Mouse (Mus musculus): ENCODE measurements at regions not wholly inside any gene's neighbourhood (a gene's known extent, or its start where the extent isn't known, plus 50 kb on each side); places are given as distances from the start of the nearest gene placed in this dataset.

DNA sequence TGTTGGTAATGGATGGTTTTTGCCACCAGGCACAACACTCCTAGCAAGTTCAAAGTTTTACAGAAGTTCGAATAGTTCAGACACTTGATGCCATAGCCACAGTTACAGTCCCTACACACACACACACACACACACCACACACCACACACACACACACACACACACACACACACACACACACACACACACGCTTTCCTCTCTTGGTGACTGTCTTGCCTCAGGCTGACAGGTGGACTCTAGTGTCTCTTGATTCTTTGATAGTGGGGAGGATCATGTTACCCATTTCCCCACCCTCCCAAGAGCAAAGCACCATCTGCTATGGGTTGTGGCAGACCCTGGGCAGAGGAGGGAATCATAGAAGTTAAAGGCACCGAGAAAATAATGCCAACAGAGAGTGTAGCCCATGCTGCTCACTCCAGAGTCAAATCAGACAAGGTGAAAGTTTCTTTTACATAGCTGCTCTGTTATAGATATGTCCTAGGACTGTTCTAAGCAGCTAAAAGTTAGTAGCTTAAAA is 75.9 kb downstream of the Klhl25 start:
- H3K27me3 ChIP-seq (ENCODE audit: low read depth, poor library complexity, severe bottlenecking): no peaks in the 10 kb centered on the region
- H3K27ac ChIP-seq (replicated peaks): no peak overlapping the region
- no peak overlapping the region for H3K4me3 ChIP-seq
- H3K36me3 ChIP-seq: no peaks in the 10 kb centered on the region
- 85% methylated on average over 3 of the region's 3 CpGs for WGBS
- no peaks in the 10 kb centered on the region for H3K4me1 ChIP-seq
- H3K9me3 ChIP-seq (replicated peaks): peaks cover 4% of the 10 kb centered on the region; the same call in 1 of the 2 replicates
- DNase-seq (ENCODE audit: low spot score): no peak

DNA sequence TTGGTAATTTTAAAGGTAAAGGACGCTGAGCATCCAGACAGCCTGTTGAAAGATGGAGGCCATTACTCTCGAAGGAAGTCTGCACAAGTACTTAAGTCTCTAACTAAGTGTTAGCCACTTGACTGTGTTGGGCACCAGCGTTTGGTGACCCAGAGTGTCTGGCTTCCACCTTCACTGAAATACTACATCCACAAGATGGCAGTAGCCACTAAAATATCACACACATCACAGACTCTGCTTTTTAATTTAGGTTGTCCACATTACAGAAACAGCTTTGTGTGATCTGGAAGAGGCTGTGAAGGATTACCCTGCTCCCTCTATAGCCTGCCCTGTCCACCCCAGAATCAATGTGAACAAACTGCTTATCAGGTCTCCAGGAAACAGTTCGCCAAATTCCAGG is 79.4 kb downstream of the Klhl25 start:
- no peaks in the 10 kb centered on the region for H3K4me1 ChIP-seq
- H3K36me3 ChIP-seq: no peaks in the 10 kb centered on the region
- peak; percentile 18 for DNase-seq (ENCODE audit: low spot score)
- no peak overlapping the region for H3K27ac ChIP-seq (replicated peaks)
- H3K4me3 ChIP-seq: no peak overlapping the region
- 51% methylated on average over 4 of the region's 4 CpGs for WGBS
- peaks cover 10% of the 10 kb centered on the region; the same call in 1 of the 2 replicates for H3K9me3 ChIP-seq (replicated peaks)
- no peaks in the 10 kb centered on the region for H3K27me3 ChIP-seq (ENCODE audit: low read depth, poor library complexity, severe bottlenecking)

DNA sequence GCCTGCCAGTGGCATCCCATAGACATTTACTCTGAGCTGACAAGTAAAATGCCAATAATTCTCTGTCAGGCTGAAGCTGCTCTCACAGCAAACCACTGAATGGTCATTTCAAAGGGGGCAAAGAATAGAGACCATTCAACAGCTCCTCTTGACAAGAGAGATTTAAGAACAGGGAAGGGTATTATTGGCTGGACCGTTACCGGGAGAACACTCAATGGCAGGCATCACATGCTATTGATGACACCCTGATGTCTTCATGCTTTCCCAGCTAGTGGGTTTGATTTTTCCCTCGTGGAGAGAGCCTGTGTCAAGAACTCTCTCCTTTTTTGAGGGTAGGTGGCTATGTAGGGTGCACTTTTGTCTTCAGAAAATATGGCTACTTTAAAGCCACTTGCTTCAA is 95.7 kb downstream of the Klhl25 start:
- no peak overlapping the region for H3K4me3 ChIP-seq
- H3K9me3 ChIP-seq (replicated peaks): no peaks in the 10 kb centered on the region
- H3K27ac ChIP-seq (replicated peaks): no peak overlapping the region
- DNase-seq (ENCODE audit: low spot score): peak; percentile 16
- H3K4me1 ChIP-seq: peaks cover 10% of the 10 kb centered on the region
- 28% methylated on average over 3 of the region's 3 CpGs for WGBS
- no peaks in the 10 kb centered on the region for H3K36me3 ChIP-seq
- no peaks in the 10 kb centered on the region for H3K27me3 ChIP-seq (ENCODE audit: low read depth, poor library complexity, severe bottlenecking)

DNA sequence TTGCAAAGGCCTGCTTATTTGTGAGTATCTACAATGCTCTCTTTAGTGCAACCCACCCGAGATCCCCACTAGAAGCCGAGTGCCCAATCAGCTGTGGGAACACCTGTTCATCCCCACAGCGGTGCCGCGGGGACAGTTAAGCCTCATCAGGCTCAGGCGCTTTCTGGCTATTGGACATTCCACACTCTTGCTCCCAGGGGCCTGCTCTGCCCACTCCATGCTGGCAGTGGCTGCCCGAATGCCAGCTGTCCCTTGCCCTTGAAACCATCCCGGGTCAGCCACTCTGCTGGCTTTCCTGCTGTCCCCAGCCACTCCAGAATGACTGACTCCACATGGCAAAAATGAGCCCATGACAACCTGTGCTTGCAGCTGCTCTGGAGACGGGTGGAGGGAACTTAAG is 107.6 kb downstream of the Klhl25 start:
- no peak for DNase-seq (ENCODE audit: low spot score)
- 86% methylated on average over 9 of the region's 9 CpGs for WGBS
- Histone ChIP-seq H3K4me1 (no peaks in the 10 kb centered on the region; the same call in 1 of the 2 replicates), H3K27me3 (ENCODE audit: low read depth, poor library complexity, severe bottlenecking) (no peaks in the 10 kb centered on the region), H3K36me3 (no peaks in the 10 kb centered on the region), H3K9me3 (replicated peaks) (no peaks in the 10 kb centered on the region), H3K4me3 (no peak overlapping the region), H3K27ac (replicated peaks) (no peak overlapping the region)

DNA sequence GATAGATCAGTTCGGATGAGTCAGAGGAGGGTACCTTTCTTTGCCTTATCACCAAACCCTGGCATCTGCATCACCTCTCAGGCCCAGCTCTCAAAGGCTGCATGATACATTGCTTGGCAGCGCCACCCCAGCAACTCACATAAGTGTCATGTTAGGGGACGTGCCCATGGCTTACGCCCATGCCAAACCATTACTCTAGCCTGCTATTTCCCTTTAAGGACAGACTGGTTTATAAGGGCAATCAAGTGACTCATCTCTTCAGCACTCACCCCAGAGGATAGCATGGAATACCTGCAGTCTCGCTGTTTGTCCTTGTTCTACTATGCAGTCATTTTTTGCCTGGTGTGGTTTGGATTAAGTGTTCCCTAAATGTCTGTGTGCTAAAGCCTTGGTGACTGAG is 109.3 kb downstream of the Klhl25 start:
- H3K27ac ChIP-seq (replicated peaks): no peak overlapping the region
- WGBS: 91% methylated on average over 5 of the region's 5 CpGs
- H3K4me1 ChIP-seq: no peaks in the 10 kb centered on the region; the same call in 1 of the 2 replicates
- no peak overlapping the region for H3K4me3 ChIP-seq
- no peaks in the 10 kb centered on the region for H3K9me3 ChIP-seq (replicated peaks)
- no peaks in the 10 kb centered on the region for H3K27me3 ChIP-seq (ENCODE audit: low read depth, poor library complexity, severe bottlenecking)
- no peak for DNase-seq (ENCODE audit: low spot score)
- no peaks in the 10 kb centered on the region for H3K36me3 ChIP-seq

DNA sequence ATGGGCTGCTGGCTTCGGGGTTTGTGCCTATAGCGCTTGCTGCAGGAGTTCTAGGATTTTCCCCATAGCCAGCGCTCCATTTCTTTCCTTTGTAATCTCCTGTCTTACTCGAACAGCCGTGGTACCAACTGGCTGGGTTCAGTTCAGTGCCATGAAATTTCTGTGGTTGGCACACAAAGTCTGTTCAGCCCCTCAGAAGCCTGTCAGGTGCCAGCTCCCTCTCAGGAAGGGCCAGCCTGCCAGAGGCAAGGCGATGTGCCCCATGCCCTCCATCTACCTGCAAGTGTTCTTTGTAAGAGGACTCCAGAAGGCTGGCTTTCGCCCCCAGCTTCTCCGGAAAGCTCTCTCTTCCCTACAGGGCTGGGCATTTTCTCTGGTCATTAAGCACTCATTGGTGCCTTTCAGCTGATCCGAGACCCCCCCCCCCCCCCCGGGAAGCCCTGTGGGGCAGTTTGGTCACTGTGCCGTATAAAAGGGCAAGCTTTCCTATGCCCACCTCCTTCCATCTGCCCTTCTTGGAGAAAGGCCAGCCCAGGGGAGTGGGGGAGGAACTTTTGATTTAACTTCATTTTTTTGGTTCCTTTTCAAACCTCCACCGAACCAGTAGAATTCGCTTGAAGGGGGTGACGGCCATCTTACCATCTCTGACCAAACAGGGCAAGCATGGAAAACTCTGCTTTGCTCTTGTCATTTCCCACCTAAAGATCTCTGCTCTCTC is 112.0 kb downstream of the Klhl25 start:
- Histone ChIP-seq H3K9me3 (replicated peaks) (no peaks in the 10 kb centered on the region), H3K4me3 (no peak overlapping the region), H3K4me1 (no peaks in the 10 kb centered on the region; the same call in 1 of the 2 replicates), H3K27ac (replicated peaks) (no peak overlapping the region), H3K36me3 (no peaks in the 10 kb centered on the region), H3K27me3 (ENCODE audit: low read depth, poor library complexity, severe bottlenecking) (no peaks in the 10 kb centered on the region)
- DNase-seq (ENCODE audit: low spot score): no peak
- WGBS: 90% methylated on average over 14 of the region's 14 CpGs

DNA sequence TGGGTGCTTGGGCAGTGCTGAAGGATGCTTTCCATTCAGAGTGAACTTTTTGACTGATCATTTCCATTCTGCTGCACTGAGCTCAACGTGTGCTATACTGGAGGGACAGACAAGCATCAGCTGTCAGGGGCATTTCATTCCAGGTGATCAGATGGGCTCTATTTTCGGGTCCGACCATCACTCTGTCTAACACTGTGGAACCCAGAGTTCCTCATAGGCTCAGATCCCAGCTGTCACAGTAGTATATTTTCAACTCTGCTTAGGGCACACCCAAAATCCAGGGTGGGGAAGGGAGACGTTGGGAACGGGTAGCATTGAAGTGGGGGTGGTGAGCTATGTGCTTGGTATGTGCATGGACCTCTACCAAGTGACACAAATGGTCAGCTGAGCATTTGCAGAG is 120.1 kb downstream of the Klhl25 start:
- no peak overlapping the region for H3K4me3 ChIP-seq
- H3K9me3 ChIP-seq (replicated peaks): no peaks in the 10 kb centered on the region
- WGBS: 90% methylated on average over 5 of the region's 5 CpGs
- DNase-seq (ENCODE audit: low spot score): no peak
- H3K27ac ChIP-seq (replicated peaks): no peak overlapping the region
- H3K27me3 ChIP-seq (ENCODE audit: low read depth, poor library complexity, severe bottlenecking): no peaks in the 10 kb centered on the region
- H3K36me3 ChIP-seq: no peaks in the 10 kb centered on the region
- no peaks in the 10 kb centered on the region for H3K4me1 ChIP-seq

DNA sequence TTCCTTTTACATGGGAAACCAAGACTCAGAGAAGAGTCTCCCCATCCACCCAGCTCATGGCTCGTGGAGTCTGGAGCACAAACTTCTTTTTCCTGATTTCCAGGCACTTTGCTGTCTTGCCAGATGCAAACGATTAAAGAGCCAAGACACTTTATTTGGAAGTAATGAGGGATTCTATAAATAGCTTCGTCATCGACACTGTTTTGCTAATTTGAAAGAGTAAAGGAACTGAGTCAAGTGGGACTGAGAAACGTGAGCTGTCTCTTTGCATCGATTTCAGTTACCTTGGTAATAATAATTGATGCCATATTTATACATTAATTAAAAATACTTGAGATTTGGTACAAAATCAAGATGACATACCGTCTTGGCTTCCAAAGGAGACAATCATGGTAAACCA is 122.8 kb downstream of the Klhl25 start:
- H3K4me3 ChIP-seq: no peak overlapping the region
- no peak for DNase-seq (ENCODE audit: low spot score)
- H3K4me1 ChIP-seq: no peaks in the 10 kb centered on the region
- no peaks in the 10 kb centered on the region for H3K36me3 ChIP-seq
- WGBS: 86% methylated on average over 7 of the region's 7 CpGs
- H3K27ac ChIP-seq (replicated peaks): no peak overlapping the region
- H3K9me3 ChIP-seq (replicated peaks): no peaks in the 10 kb centered on the region
- H3K27me3 ChIP-seq (ENCODE audit: low read depth, poor library complexity, severe bottlenecking): no peaks in the 10 kb centered on the region

DNA sequence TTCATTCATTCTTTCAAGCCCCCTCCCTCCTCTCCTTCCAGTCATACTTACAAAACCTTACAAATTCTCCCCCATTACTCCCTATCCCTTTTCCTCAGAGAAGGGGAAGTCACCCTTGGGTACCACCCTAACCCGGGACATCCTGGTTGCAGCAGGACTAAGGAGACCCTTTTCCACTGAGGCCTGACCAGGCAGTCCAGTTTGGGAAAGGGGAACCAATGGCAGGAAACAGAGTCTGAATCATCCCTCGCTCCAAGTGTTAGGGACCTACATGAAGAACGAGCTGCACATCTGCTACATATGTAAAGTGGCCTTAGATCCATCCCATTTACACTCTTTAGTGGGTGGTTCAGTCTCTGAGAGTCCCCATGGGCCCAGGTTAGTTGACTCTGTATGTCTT is 123.6 kb downstream of the Klhl25 start:
- DNase-seq (ENCODE audit: low spot score): no peak
- no peaks in the 10 kb centered on the region for H3K4me1 ChIP-seq
- H3K9me3 ChIP-seq (replicated peaks): no peaks in the 10 kb centered on the region
- no peaks in the 10 kb centered on the region for H3K27me3 ChIP-seq (ENCODE audit: low read depth, poor library complexity, severe bottlenecking)
- 90% methylated on average over 3 of the region's 3 CpGs for WGBS
- H3K27ac ChIP-seq (replicated peaks): no peak overlapping the region
- no peaks in the 10 kb centered on the region for H3K36me3 ChIP-seq
- no peak overlapping the region for H3K4me3 ChIP-seq

DNA sequence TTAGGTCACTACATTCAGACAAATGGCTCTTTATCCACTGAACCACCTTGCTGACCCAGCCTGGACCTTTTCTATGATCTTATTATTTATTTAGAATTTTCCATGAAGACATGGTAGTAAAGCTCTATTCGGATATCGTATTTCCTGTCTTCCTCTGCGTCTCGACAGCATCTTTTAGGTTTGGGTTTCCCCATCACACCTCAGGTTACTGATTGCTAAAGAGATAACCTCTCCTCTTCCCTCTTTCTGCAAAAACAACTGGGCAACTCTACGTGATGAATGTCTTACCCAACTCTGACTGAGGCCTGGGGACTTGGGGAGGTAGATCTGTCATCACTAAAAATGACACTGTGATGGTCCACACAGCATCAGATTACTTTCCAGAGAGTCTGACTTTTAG is 133.4 kb downstream of the Klhl25 start:
- 83% methylated on average over 5 of the region's 5 CpGs for WGBS

DNA sequence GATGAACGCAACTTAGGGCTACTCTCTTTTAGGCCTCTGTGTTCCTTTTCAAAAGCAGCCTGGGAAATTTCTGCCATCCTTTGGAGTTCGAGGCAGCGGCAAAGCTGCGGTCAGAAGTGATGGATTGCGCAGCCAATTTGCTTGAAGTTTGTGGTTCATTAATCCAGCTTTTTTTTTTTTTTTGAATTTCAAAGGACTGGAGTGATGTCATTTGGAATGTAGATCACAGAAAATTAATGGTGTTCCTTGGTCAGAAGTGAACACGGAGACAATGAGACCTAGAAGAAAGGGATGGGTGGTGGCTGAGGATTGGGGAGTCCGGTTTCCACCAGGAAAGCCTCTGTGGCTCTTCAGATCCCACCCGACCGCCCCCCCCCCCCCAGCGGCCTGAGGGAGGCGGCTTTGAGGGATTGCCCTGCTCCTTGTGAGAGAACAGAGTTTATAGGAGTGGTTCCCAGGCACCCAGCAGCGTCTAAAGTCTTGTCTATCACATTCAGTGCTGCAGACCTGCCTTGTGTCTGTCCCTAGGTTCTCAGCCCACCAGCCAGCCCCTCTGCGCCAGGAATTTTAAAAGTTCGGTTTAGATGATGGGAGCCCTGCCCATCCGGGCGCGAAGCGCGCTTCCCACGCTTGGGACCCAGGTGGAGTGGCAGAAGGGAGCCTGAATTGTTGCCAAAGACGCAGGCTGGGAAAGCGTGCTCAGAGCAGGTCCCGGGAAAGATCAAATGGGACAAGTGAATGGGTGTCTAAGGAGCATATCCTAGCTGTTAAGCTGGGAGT is 135.1 kb downstream of the Klhl25 start:
- Histone ChIP-seq H3K9me3 (replicated peaks) (no peaks in the 10 kb centered on the region), H3K27me3 (ENCODE audit: low read depth, poor library complexity, severe bottlenecking) (no peaks in the 10 kb centered on the region), H3K36me3 (no peaks in the 10 kb centered on the region), H3K27ac (replicated peaks) (peak overlapping the region; percentile 62), H3K4me3 (peak overlapping the region; percentile 47), H3K4me1 (peaks cover 18% of the 10 kb centered on the region)
- 12% methylated on average over 23 of the region's 23 CpGs for WGBS
- DNase-seq (ENCODE audit: low spot score): peak; percentile 54

More for the DNA sequence above, 133.4 kb downstream of the Klhl25 start:
- Histone ChIP-seq H3K9me3 (replicated peaks) (no peaks in the 10 kb centered on the region), H3K27me3 (ENCODE audit: low read depth, poor library complexity, severe bottlenecking) (no peaks in the 10 kb centered on the region), H3K36me3 (no peaks in the 10 kb centered on the region), H3K4me3 (no peak overlapping the region), H3K27ac (replicated peaks) (no peak overlapping the region), H3K4me1 (peaks cover 18% of the 10 kb centered on the region)
- no peak for DNase-seq (ENCODE audit: low spot score)

DNA sequence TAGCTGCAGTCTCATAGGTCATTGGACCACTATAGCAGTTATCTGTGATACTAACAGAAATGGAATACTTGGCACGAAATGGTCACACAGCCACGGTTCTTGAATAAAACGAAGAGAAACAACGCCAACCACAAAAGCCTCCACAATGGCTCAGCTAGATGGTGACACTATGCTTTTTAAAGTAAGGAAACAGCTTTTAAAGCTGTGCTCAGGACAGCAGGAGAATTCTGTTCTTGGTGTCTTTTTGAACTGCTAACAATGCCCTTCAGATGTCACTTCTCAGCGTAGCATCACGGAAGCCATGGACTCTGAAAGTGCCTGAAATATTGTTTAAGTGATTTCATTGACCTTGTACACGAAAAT is 135.7 kb downstream of the Klhl25 start:
- no peak for DNase-seq (ENCODE audit: low spot score)
- peak overlapping the region; percentile 47 for H3K4me3 ChIP-seq
- H3K9me3 ChIP-seq (replicated peaks): no peaks in the 10 kb centered on the region
- 0 out of 2 replicates have a peak overlapping the region, but pooled peaks have one; percentile 62 for H3K27ac ChIP-seq (replicated peaks)
- peaks cover 18% of the 10 kb centered on the region for H3K4me1 ChIP-seq
- H3K36me3 ChIP-seq: no peaks in the 10 kb centered on the region
- WGBS: 49% methylated on average over 7 of the region's 7 CpGs
- no peaks in the 10 kb centered on the region for H3K27me3 ChIP-seq (ENCODE audit: low read depth, poor library complexity, severe bottlenecking)

DNA sequence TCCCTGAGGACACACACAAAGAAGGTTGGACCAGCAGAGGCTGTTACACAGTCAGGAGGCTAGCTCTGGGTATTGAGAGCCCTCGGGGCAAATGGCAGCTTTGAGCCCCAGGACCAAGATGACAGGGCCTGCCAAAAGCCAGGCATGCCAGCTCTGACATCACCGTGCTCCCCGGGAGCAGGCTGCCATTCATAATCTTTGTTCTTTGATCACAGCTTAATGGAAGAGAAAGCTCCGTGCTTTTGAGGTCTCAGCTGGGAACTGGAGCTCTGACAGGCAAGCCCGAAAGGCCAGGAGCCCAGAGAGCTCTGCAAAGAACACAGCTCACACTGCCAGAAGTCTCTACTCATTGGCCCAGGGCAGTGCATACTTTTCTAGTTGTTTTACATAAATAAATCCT is 150.7 kb downstream of the Klhl25 start:
- H3K9me3 ChIP-seq (replicated peaks): no peaks in the 10 kb centered on the region
- WGBS: 44% methylated on average over 5 of the region's 5 CpGs
- no peaks in the 10 kb centered on the region for H3K36me3 ChIP-seq
- DNase-seq (ENCODE audit: low spot score): peak; percentile 36
- H3K27me3 ChIP-seq (ENCODE audit: low read depth, poor library complexity, severe bottlenecking): no peaks in the 10 kb centered on the region
- peak overlapping the region; percentile 55 for H3K27ac ChIP-seq (replicated peaks)
- peaks cover 11% of the 10 kb centered on the region for H3K4me1 ChIP-seq
- H3K4me3 ChIP-seq: no peak overlapping the region

Measured in midbrain, embryonic 10.5 days (tissue).